Mouse (Mus musculus) small intestine, adult 2 months (tissue): ENCODE results near the gene Thbd. TPM values are rescaled to one million over a fixed set of nuclear protein-coding genes. Genes with fewer than 3 reads are reported as not detected.

Source experiments
- H3K27ac ChIP-seq: fragments of 200-500 bp; 2 replicates; pipeline ENCODE4 v1.5.1; 2012; ENCODE audit warnings: low read depth, low read length, control low read depth, inconsistent platforms; ENCODE audit not compliant: insufficient read depth
- H3K27me3 ChIP-seq: fragments of 200-500 bp; 2 replicates; pipeline ENCODE4 v1.6.1; 2012; ENCODE audit warnings: mild to moderate bottlenecking, moderate library complexity, low read length, inconsistent platforms; ENCODE audit not compliant: control insufficient read depth, insufficient read depth
- H3K36me3 ChIP-seq: fragments of 200-500 bp; 2 replicates; pipeline ENCODE4 v1.6.1; 2012; ENCODE audit warnings: mild to moderate bottlenecking, low read length, control low read depth, inconsistent platforms; ENCODE audit not compliant: control insufficient read depth, insufficient read depth
- H3K4me1 ChIP-seq: fragments of 200-500 bp; 2 replicates; pipeline ENCODE4 v1.6.1; 2012; ENCODE audit warnings: low read length, inconsistent platforms, mixed read lengths; ENCODE audit not compliant: control insufficient read depth, insufficient read depth, insufficient read length
- H3K4me3 ChIP-seq: fragments of 200-500 bp; 2 replicates; pipeline ENCODE4 v1.5.1; 2012; ENCODE audit warnings: low read depth, mild to moderate bottlenecking, control low read depth, inconsistent platforms, low read length, moderate library complexity
- CTCF ChIP-seq: fragments of 200-500 bp; IDR thresholded peaks from 2 replicates; pipeline ENCODE4 v1.5.1; 2012; ENCODE audit warnings: low read depth, mild to moderate bottlenecking, control low read depth, inconsistent platforms, low read length, moderate library complexity, mixed read lengths; ENCODE audit not compliant: insufficient replicate concordance, insufficient read length; ENCODE audit errors: extremely low read depth
- POLR2A ChIP-seq: fragments of 200-500 bp; IDR thresholded peaks from 2 replicates; pipeline ENCODE4 v1.6.1; 2012; ENCODE audit warnings: low read depth, mild to moderate bottlenecking, control low read depth, inconsistent platforms, low read length, moderate library complexity
- WGBS: fragments of 180-500 bp; shearing (Covaris S2); methylation state at CpG from one replicate; pipeline ENCODE4 v1.1.7; 2018; 5-methylcytosine and 5-hydroxymethylcytosine counted together
- polyA plus RNA-seq: library from polyadenylated mRNA; depleted of rRNA; stranded (reverse); fragments of >200 nt; gene quantifications from 2 replicates; pipeline ENCODE4 v1.2.3, GENCODE M21; 2012

The Thbd gene
- polyA plus RNA-seq, 1 experiment, result 15.2 TPM

DNA sequence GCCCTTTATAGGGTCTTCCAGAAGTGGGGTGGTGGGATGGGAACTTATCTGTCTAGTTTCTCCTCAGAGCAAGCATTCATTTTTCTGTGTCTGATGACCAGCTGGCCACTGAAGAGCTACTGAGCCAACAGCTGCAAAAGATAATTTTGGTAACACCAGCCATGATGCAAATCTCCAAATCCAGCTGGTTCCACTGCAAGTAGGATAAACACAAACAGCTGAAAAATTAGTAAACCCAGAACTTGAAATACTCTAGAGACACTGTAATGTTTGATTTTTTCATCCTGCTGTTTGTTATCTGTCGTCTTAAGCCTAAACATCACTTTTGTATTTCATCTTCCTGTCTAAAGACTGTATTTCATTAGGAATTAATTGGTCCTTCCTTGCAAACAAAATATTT lies 13.7 kb upstream of the Thbd start:
- no peaks in the 10 kb centered on the region for H3K4me1 ChIP-seq
- TF ChIP-seq CTCF (no peak), POLR2A (no peak)
- no peaks in the 10 kb centered on the region for H3K27me3 ChIP-seq
- no peak overlapping the region for H3K4me3 ChIP-seq
- peak overlapping the region; percentile 56; the same call in 1 of the 2 replicates for H3K27ac ChIP-seq
- 52% methylated on average over 1 of the region's 1 CpGs for WGBS
- no peaks in the 10 kb centered on the region for H3K36me3 ChIP-seq

DNA sequence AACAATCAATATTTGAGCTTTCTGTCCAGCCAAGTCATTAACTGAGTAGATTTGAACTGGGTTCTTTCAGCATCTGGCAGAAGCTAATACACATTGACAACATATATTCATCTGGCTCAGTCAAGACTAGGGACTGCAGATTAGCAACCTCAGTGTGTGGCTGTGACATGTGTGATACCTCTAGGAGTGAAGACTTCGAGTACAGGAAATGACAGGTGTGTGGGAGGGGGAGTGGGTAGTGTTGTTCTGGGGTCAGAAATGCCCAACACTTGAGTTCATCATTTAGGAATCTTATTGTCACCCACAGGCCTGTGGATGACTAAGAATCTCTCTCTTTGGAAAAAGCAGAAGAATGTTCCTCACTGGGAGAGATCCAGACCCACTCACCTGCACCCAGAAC lies 13.1 kb upstream of the Thbd start:
- no peak for TF ChIP-seq POLR2A
- no peak for TF ChIP-seq CTCF
- Histone ChIP-seq H3K27ac (peak overlapping the region; percentile 56), H3K36me3 (no peaks in the 10 kb centered on the region), H3K4me3 (no peak overlapping the region), H3K27me3 (no peaks in the 10 kb centered on the region), H3K4me1 (no peaks in the 10 kb centered on the region)
- whole genome bisulfite sequencing, result 19% methylated on average over 1 of the region's 1 CpGs

DNA sequence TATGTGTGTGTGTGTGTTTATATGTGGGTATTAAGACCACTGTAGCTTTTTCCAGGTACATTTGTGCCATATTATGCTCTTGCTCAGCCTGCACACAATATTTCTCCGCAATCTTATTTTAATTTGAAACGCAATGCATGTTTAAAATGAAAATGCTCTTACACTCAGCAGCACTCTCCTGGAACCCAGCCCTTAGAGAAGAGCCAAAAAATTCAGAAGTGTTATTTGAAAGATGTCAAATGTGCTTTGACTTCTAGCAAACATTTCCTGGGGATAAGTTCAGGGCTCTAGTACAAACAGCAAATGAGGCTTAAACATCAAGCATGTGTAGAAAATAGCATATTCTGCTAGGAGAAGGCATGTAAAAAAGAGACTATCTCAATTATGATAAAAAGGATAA lies 11.8 kb upstream of the Thbd start:
- 67% methylated on average over 2 of the region's 2 CpGs for WGBS
- TF ChIP-seq CTCF, result no peak
- no peak for TF ChIP-seq POLR2A
- H3K27ac ChIP-seq, result no peak overlapping the region
- no peaks in the 10 kb centered on the region for H3K4me1 ChIP-seq
- H3K4me3 ChIP-seq, result no peak overlapping the region
- no peaks in the 10 kb centered on the region for H3K27me3 ChIP-seq
- H3K36me3 ChIP-seq, result no peaks in the 10 kb centered on the region

DNA sequence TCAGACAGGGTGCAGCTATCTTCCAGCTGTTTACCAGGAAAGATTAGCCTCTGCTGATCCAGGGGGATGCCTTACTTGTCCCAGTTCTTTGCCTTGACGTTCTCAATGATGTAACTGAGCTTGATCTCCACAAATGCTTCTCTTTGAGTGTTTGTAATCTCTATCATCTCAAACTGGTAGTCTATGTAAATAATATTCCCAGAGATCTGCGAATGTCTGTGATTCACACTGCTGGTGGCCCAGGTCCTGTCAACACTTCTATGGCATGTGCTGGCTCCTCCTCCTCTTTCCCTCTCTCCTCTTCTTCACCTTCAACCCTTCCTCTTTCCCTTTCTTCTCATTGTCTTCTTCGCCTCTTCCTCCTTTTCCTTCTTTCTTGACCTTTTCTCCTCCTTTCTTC lies 11.2 kb upstream of the Thbd start:
- Histone ChIP-seq H3K4me1 (no peaks in the 10 kb centered on the region), H3K27ac (no peak overlapping the region), H3K36me3 (no peaks in the 10 kb centered on the region), H3K27me3 (no peaks in the 10 kb centered on the region), H3K4me3 (no peak overlapping the region)
- TF ChIP-seq POLR2A (no peak), CTCF (no peak)
- WGBS, result 65% methylated on average over 3 of the region's 3 CpGs

DNA sequence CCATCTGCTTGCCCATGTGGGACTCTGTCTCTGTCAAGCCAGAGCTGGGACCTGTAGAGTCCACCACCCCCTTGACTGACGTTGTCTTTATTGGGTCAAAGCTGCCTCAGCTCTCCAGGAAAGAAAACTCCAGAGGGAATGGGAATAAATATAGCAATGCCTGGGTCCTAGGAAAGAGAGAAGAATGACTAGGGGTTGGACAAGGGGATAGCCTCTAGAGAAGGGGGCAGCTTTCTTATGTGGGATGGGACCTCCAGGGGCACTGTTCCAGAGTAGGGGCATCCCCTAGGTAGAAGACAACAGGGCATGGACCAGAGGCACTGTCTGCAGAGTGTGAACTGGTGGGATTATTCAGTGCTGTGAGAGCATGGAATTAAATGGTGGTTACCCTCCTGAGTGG lies 1.8 kb upstream of the Thbd start:
- WGBS, result 78% methylated on average over 1 of the region's 1 CpGs

DNA sequence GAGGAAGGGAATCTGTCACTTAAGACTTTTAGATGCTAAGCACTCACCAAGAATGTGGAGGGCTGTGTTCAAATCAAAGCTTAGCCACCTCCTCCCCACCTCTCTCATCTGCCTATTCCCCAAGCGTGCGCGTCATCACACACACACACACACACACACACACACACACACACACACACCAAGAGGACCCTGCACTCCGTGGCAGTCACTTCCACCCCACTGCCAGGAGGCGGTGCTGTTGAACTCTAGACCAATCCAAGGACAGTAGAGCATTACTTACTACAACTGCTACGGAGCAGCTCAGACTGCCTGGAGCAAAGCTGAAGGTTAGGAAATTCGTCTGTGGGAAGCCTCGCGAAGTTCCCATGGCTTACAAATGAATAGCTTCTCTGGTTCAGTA lies 1.2 kb upstream of the Thbd start:
- no peak overlapping the region for H3K27ac ChIP-seq
- no peaks in the 10 kb centered on the region for H3K27me3 ChIP-seq
- WGBS, result 20% methylated on average over 9 of the region's 9 CpGs
- TF ChIP-seq CTCF (peak; percentile 50; the same call in 1 of the 2 replicates), POLR2A (no peak)
- no peaks in the 10 kb centered on the region for H3K36me3 ChIP-seq
- no peaks in the 10 kb centered on the region for H3K4me1 ChIP-seq
- no peak overlapping the region for H3K4me3 ChIP-seq

More for the DNA sequence above, 1.8 kb upstream of the Thbd start:
- H3K27ac ChIP-seq, result no peak overlapping the region
- no peak for TF ChIP-seq CTCF
- H3K27me3 ChIP-seq, result no peaks in the 10 kb centered on the region
- H3K36me3 ChIP-seq, result no peaks in the 10 kb centered on the region
- no peaks in the 10 kb centered on the region for H3K4me1 ChIP-seq
- H3K4me3 ChIP-seq, result no peak overlapping the region

DNA sequence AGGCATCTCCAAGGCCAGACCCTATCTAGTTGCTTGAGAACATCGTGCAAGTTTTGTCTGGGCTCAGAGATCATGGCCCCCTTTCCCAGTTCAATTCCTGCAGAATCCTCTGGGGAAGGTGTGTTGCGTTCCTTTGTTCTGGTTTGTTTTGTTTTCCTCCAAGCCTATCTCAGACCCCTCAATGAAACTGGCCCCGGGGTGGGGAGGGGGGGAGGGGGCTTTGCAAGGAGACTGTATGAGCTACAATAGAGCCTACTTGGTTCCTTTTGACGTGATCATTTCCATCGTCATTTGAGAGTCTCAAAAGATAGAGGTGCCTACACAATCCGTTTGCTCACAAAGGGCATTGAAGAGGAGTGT lies 753 bp upstream of the Thbd start:
- Histone ChIP-seq H3K27ac (peak overlapping the region; percentile 42; the same call in 1 of the 2 replicates), H3K4me1 (no peaks in the 10 kb centered on the region), H3K27me3 (no peaks in the 10 kb centered on the region), H3K4me3 (0 out of 2 replicates have a peak overlapping the region, but pooled peaks have one; percentile 63), H3K36me3 (no peaks in the 10 kb centered on the region)
- 22% methylated on average over 6 of the region's 6 CpGs for WGBS
- TF ChIP-seq CTCF, result no peak
- no peak for TF ChIP-seq POLR2A

DNA sequence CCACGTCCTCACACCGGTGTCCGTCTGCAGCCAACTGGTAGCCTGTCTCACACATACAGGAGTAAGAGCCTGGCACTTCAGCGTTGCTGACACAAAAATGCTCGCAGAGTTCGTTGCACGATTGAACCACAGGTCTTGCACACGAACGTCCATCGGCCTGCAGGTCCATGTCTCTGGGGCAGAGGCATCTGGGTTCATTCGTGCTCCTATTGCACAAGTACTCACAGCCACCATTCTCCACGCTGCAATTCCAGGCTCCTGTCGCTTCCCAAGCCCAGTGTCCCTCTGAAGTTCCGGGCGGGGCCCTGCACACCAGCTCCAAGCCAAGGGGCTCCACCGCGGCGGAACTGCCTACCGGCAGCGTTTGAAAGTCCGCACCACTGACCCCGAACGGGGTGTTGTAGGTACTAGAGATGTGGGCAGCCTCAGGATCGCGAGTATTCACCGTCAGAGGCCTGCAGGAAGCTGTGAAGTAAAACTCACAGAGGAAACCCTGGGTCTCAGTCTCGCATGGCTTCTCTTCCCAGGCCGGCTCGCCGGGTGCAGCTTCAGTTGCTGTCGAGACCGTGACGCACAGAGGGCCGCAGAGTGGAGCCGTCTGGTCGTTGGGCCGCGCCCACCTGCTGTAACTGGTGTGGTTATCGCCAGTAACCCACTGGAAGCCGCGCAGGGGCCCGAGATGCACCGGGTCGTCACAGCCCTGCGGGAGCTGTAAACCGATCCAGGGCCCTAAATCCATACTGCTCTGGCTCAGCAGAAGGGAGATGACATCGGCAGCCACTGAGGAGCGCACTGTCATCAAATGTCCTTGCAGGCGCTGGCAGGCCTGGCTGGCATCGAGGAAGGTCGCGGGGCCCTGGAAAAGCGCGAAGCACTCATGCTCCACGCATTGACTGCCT lies 768 bp downstream of the Thbd start:
- WGBS, result 11% methylated on average over 55 of the region's 55 CpGs
- no peak for TF ChIP-seq CTCF
- TF ChIP-seq POLR2A, result no peak
- Histone ChIP-seq H3K27ac (peak overlapping the region; percentile 54), H3K27me3 (no peaks in the 10 kb centered on the region), H3K4me3 (peak overlapping the region; percentile 63), H3K36me3 (no peaks in the 10 kb centered on the region), H3K4me1 (peaks cover 1% of the 10 kb centered on the region; the same call in 1 of the 2 replicates)
